Mouse (Mus musculus): ENCODE measurements at regions not wholly inside any gene's neighbourhood (a gene's known extent, or its start where the extent isn't known, plus 50 kb on each side); places are given as distances from the start of the nearest gene placed in this dataset.

GRCm38 (mm10) chr4:48770403-48770953, 107.2 kb downstream of the Cavin4 start:
- no peak for DNase-seq
- TF ChIP-seq POLR2A (IDR thresholded peaks at IDR 0.05; ENCODE audit: borderline replicate concordance, extremely low read depth, low read depth, low read length): no peak
- no peak for TF ChIP-seq CTCF (IDR thresholded peaks at IDR 0.05; ENCODE audit: insufficient read depth, low read length)
- Histone ChIP-seq H3K4me3 (replicated peaks; ENCODE audit: extremely low read depth, low read depth, low read length) (no peak overlapping the region), H3K4me1 (ENCODE audit: control insufficient read depth, insufficient read depth, low read length) (no peaks in the 10 kb centered on the region)
- WGBS: 44% methylated on average over 3 of the region's 3 CpGs

- Histone ChIP-seq H3K4me1 (ENCODE audit: control insufficient read depth, insufficient read depth, low read length) (no peaks in the 10 kb centered on the region), H3K4me3 (replicated peaks; ENCODE audit: extremely low read depth, low read depth, low read length) (no peak overlapping the region)
- WGBS: 31% methylated on average over 14 of the region's 14 CpGs
- TF ChIP-seq CTCF (IDR thresholded peaks at IDR 0.05; ENCODE audit: insufficient read depth, low read length) (no peak), POLR2A (IDR thresholded peaks at IDR 0.05; ENCODE audit: borderline replicate concordance, extremely low read depth, low read depth, low read length) (no peak)
- peak; percentile 13 for DNase-seq
Measured at GRCm38 (mm10) chr4:48770954-48771665, 107.8 kb downstream of the Cavin4 start.

GRCm38 (mm10) chr4:48771836-48772235, 108.5 kb downstream of the Cavin4 start:
- Histone ChIP-seq H3K4me3 (replicated peaks; ENCODE audit: extremely low read depth, low read depth, low read length) (no peak overlapping the region), H3K4me1 (ENCODE audit: control insufficient read depth, insufficient read depth, low read length) (no peaks in the 10 kb centered on the region)
- DNase-seq: no peak
- 66% methylated on average over 8 of the region's 8 CpGs for WGBS
- no peak for TF ChIP-seq POLR2A (IDR thresholded peaks at IDR 0.05; ENCODE audit: borderline replicate concordance, extremely low read depth, low read depth, low read length)
- no peak for TF ChIP-seq CTCF (IDR thresholded peaks at IDR 0.05; ENCODE audit: insufficient read depth, low read length)

GRCm38 (mm10) chr4:48779202-48779905, 116.0 kb downstream of the Cavin4 start:
- H3K4me3 ChIP-seq (replicated peaks; ENCODE audit: extremely low read depth, low read depth, low read length): no peak overlapping the region
- TF ChIP-seq CTCF (IDR thresholded peaks at IDR 0.05; ENCODE audit: insufficient read depth, low read length) (peak; percentile 50), POLR2A (IDR thresholded peaks at IDR 0.05; ENCODE audit: borderline replicate concordance, extremely low read depth, low read depth, low read length) (no peak)
- peak; percentile 30 for DNase-seq
- no peaks in the 10 kb centered on the region for H3K4me1 ChIP-seq (ENCODE audit: control insufficient read depth, insufficient read depth, low read length)
- WGBS: 73% methylated on average over 12 of the region's 12 CpGs

- H3K4me1 ChIP-seq (ENCODE audit: control insufficient read depth, insufficient read depth, low read length): no peaks in the 10 kb centered on the region
- TF ChIP-seq POLR2A (IDR thresholded peaks at IDR 0.05; ENCODE audit: borderline replicate concordance, extremely low read depth, low read depth, low read length) (no peak), CTCF (IDR thresholded peaks at IDR 0.05; ENCODE audit: insufficient read depth, low read length) (no peak)
- no peak for DNase-seq
- H3K4me3 ChIP-seq (replicated peaks; ENCODE audit: extremely low read depth, low read depth, low read length): no peak overlapping the region
- 90% methylated on average over 2 of the region's 2 CpGs for WGBS
Measured at GRCm38 (mm10) chr4:48779955-48780354, 116.6 kb downstream of the Cavin4 start.

GRCm38 (mm10) chr4:48781099-48781498, 117.8 kb downstream of the Cavin4 start:
- 69% methylated on average over 4 of the region's 4 CpGs for WGBS
- TF ChIP-seq CTCF (IDR thresholded peaks at IDR 0.05; ENCODE audit: insufficient read depth, low read length) (no peak), POLR2A (IDR thresholded peaks at IDR 0.05; ENCODE audit: borderline replicate concordance, extremely low read depth, low read depth, low read length) (no peak)
- Histone ChIP-seq H3K4me3 (replicated peaks; ENCODE audit: extremely low read depth, low read depth, low read length) (no peak overlapping the region), H3K4me1 (ENCODE audit: control insufficient read depth, insufficient read depth, low read length) (no peaks in the 10 kb centered on the region)
- DNase-seq: no peak

- H3K4me3 ChIP-seq (replicated peaks; ENCODE audit: extremely low read depth, low read depth, low read length): no peak overlapping the region
- WGBS: 68% methylated on average over 3 of the region's 3 CpGs
- no peaks in the 10 kb centered on the region for H3K4me1 ChIP-seq (ENCODE audit: control insufficient read depth, insufficient read depth, low read length)
- no peak for TF ChIP-seq POLR2A (IDR thresholded peaks at IDR 0.05; ENCODE audit: borderline replicate concordance, extremely low read depth, low read depth, low read length)
- TF ChIP-seq CTCF (IDR thresholded peaks at IDR 0.05; ENCODE audit: insufficient read depth, low read length): no peak
- DNase-seq: no peak
Measured at GRCm38 (mm10) chr4:48782686-48783085, 119.4 kb downstream of the Cavin4 start.

GRCm38 (mm10) chr4:48791096-48791495, 127.8 kb downstream of the Cavin4 start:
- no peaks in the 10 kb centered on the region for H3K4me1 ChIP-seq (ENCODE audit: control insufficient read depth, insufficient read depth, low read length)
- no peak for DNase-seq
- WGBS: 73% methylated on average over 4 of the region's 4 CpGs

GRCm38 (mm10) chr4:48803777-48804176, 140.5 kb downstream of the Cavin4 start:
- no peak for DNase-seq
- no peaks in the 10 kb centered on the region for H3K4me1 ChIP-seq (ENCODE audit: control insufficient read depth, insufficient read depth, low read length)
- TF ChIP-seq POLR2A (IDR thresholded peaks at IDR 0.05; ENCODE audit: borderline replicate concordance, extremely low read depth, low read depth, low read length) (no peak), CTCF (IDR thresholded peaks at IDR 0.05; ENCODE audit: insufficient read depth, low read length) (no peak)
- H3K4me3 ChIP-seq (replicated peaks; ENCODE audit: extremely low read depth, low read depth, low read length): no peak overlapping the region
- WGBS: 49% methylated on average over 3 of the region's 3 CpGs

More at GRCm38 (mm10) chr4:48791096-48791495, 127.8 kb downstream of the Cavin4 start:
- TF ChIP-seq CTCF (IDR thresholded peaks at IDR 0.05; ENCODE audit: insufficient read depth, low read length) (no peak), POLR2A (IDR thresholded peaks at IDR 0.05; ENCODE audit: borderline replicate concordance, extremely low read depth, low read depth, low read length) (no peak)
- H3K4me3 ChIP-seq (replicated peaks; ENCODE audit: extremely low read depth, low read depth, low read length): no peak overlapping the region

All from lung, adult 2 months (tissue).